Mouse (Mus musculus) small intestine, adult 2 months (tissue): Measurements from ENCODE around the gene Map4k1. TPM values are rescaled to one million over a fixed set of nuclear protein-coding genes. Genes with fewer than 3 reads are reported as not detected.
A peak's percentile ranks its signal among the peaks of the same experiment; 100 is the strongest.

Experiments
- H3K27ac ChIP-seq: fragments of 200-500 bp; 2 replicates; pipeline ENCODE4 v1.5.1; 2012; ENCODE audit warnings: low read depth, low read length, control low read depth, inconsistent platforms; ENCODE audit not compliant: insufficient read depth
- H3K27me3 ChIP-seq: fragments of 200-500 bp; 2 replicates; pipeline ENCODE4 v1.6.1; 2012; ENCODE audit warnings: mild to moderate bottlenecking, moderate library complexity, low read length, inconsistent platforms; ENCODE audit not compliant: control insufficient read depth, insufficient read depth
- H3K36me3 ChIP-seq: fragments of 200-500 bp; 2 replicates; pipeline ENCODE4 v1.6.1; 2012; ENCODE audit warnings: mild to moderate bottlenecking, low read length, control low read depth, inconsistent platforms; ENCODE audit not compliant: control insufficient read depth, insufficient read depth
- H3K4me1 ChIP-seq: fragments of 200-500 bp; 2 replicates; pipeline ENCODE4 v1.6.1; 2012; ENCODE audit warnings: low read length, inconsistent platforms, mixed read lengths; ENCODE audit not compliant: control insufficient read depth, insufficient read depth, insufficient read length
- H3K4me3 ChIP-seq: fragments of 200-500 bp; 2 replicates; pipeline ENCODE4 v1.5.1; 2012; ENCODE audit warnings: low read depth, mild to moderate bottlenecking, control low read depth, inconsistent platforms, low read length, moderate library complexity
- CTCF ChIP-seq: fragments of 200-500 bp; IDR thresholded peaks from 2 replicates; pipeline ENCODE4 v1.5.1; 2012; ENCODE audit warnings: low read depth, mild to moderate bottlenecking, control low read depth, inconsistent platforms, low read length, moderate library complexity, mixed read lengths; ENCODE audit not compliant: insufficient replicate concordance, insufficient read length; ENCODE audit errors: extremely low read depth
- POLR2A ChIP-seq: fragments of 200-500 bp; IDR thresholded peaks from 2 replicates; pipeline ENCODE4 v1.6.1; 2012; ENCODE audit warnings: low read depth, mild to moderate bottlenecking, control low read depth, inconsistent platforms, low read length, moderate library complexity
- WGBS: fragments of 180-500 bp; shearing (Covaris S2); methylation state at CpG from one replicate; pipeline ENCODE4 v1.1.7; 2018; 5-methylcytosine and 5-hydroxymethylcytosine counted together
- polyA plus RNA-seq: library from polyadenylated mRNA; depleted of rRNA; stranded (reverse); fragments of >200 nt; gene quantifications from 2 replicates; pipeline ENCODE4 v1.2.3, GENCODE M21; 2012

Map4k1 gene
- polyA plus RNA-seq, 1 experiment = 21.3 TPM

DNA sequence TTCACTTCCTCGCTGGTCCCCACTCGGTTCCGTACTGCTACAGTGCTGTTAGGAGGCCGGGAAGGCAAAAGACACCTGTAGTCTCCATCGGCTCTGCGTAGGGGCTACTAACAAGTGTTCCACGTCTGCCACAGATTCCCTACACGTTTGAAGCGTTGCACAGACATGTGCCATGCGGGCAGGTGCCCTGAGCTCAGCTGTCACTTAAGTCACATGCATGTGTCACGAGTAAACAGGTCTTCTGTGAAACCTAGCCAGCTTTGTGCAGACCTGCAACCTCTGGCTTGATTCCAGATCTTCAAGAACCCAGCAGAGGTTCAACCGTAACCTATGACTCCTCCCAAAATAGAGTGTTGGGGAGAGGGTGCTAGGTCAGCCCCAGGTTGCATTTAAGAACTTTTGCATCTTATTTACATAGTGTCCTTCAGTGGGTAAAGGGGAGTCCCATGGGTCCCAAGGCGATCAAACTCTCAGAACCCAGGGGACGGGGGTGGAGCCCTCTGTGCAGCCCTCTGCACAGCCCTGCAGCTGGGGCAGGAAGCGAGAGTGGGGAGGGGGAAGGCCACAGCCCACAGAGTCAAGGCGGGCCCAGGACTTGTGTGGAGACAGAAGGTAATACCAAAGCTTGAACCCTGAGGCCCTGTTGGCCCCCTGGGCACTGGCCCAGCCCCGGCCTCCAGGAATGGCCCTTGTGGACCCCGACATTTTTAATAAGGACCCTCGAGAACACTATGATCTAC lies 594 bp downstream of the Map4k1 start:
- Histone ChIP-seq H3K4me1 (peaks cover 5% of the 10 kb centered on the region), H3K27me3 (no peaks in the 10 kb centered on the region), H3K27ac (peak overlapping the region; percentile 89), H3K36me3 (peaks cover 18% of the 10 kb centered on the region), H3K4me3 (peak overlapping the region; percentile 71)
- TF ChIP-seq CTCF (no peak), POLR2A (no peak)
- 15% methylated on average over 19 of the region's 19 CpGs for WGBS

DNA sequence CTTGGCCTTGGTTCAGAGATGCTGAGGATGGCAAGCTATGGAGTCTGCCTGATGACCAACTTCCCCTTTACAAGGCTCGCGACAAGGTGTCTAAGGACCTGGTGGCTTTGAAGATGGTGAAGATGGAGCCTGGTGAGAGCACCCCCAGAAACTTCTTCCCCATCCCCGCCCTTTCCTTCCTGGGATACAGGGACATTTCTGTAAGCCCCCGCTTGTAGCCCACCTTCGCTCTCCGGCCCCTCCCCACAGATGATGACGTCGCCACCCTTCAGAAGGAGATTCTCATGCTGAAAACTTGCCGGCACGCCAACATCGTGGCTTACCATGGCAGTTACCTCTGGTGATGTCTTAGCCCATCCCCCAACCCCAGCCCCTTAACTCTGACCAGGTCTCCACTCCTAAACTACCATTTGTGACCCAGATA lies 1.3 kb downstream of the Map4k1 start:
- Histone ChIP-seq H3K36me3 (peaks cover 11% of the 10 kb centered on the region), H3K4me3 (peak overlapping the region; percentile 56), H3K27ac (peak overlapping the region; percentile 64), H3K27me3 (no peaks in the 10 kb centered on the region), H3K4me1 (peaks cover 3% of the 10 kb centered on the region)
- WGBS = 69% methylated on average over 11 of the region's 11 CpGs
- TF ChIP-seq POLR2A (no peak), CTCF (no peak)

- 0 out of 2 replicates have a peak overlapping the region, but pooled peaks have one; percentile 9 for H3K4me3 ChIP-seq
- TF ChIP-seq CTCF (no peak), POLR2A (no peak)
- 82% methylated on average over 4 of the region's 4 CpGs for WGBS
Observed at GRCm38 (mm10) chr7:28983849-28984248, 2.0 kb downstream of the Map4k1 start.

GRCm38 (mm10) chr7:28984452-28984851 lies 2.6 kb downstream of the Map4k1 start:
- 100% methylated on average over 1 of the region's 1 CpGs for WGBS

More at GRCm38 (mm10) chr7:28983849-28984248, 2.0 kb downstream of the Map4k1 start:
- peaks cover 3% of the 10 kb centered on the region for H3K4me1 ChIP-seq
- H3K36me3 ChIP-seq = peaks cover 5% of the 10 kb centered on the region
- H3K27me3 ChIP-seq = no peaks in the 10 kb centered on the region
- H3K27ac ChIP-seq = no peak overlapping the region

GRCm38 (mm10) chr7:28985207-28985606 lies 3.4 kb downstream of the Map4k1 start:
- Histone ChIP-seq H3K4me3 (no peak overlapping the region), H3K27ac (no peak overlapping the region), H3K4me1 (peaks cover 3% of the 10 kb centered on the region), H3K36me3 (no peaks in the 10 kb centered on the region), H3K27me3 (no peaks in the 10 kb centered on the region)
- TF ChIP-seq CTCF (no peak), POLR2A (no peak)
- 79% methylated on average over 7 of the region's 7 CpGs for WGBS

More at GRCm38 (mm10) chr7:28984452-28984851, 2.6 kb downstream of the Map4k1 start:
- H3K27ac ChIP-seq = no peak overlapping the region
- peaks cover under 1% of the 10 kb centered on the region; the same call in 1 of the 2 replicates for H3K36me3 ChIP-seq
- H3K4me1 ChIP-seq = peaks cover 3% of the 10 kb centered on the region
- no peak for TF ChIP-seq POLR2A
- no peak for TF ChIP-seq CTCF
- H3K27me3 ChIP-seq = no peaks in the 10 kb centered on the region
- H3K4me3 ChIP-seq = no peak overlapping the region

GRCm38 (mm10) chr7:28990766-28991273 lies 9.0 kb downstream of the Map4k1 start:
- Histone ChIP-seq H3K27ac (no peak overlapping the region), H3K27me3 (no peaks in the 10 kb centered on the region), H3K36me3 (no peaks in the 10 kb centered on the region), H3K4me3 (no peak overlapping the region), H3K4me1 (no peaks in the 10 kb centered on the region)
- TF ChIP-seq POLR2A (no peak), CTCF (no peak)
- WGBS = 55% methylated on average over 14 of the region's 14 CpGs

- H3K27ac ChIP-seq = no peak overlapping the region
- WGBS = 76% methylated on average over 5 of the region's 5 CpGs
- no peaks in the 10 kb centered on the region for H3K27me3 ChIP-seq
- TF ChIP-seq CTCF (peak; percentile 55; the same call in 1 of the 2 replicates), POLR2A (no peak)
- no peaks in the 10 kb centered on the region for H3K4me1 ChIP-seq
- no peak overlapping the region for H3K4me3 ChIP-seq
- no peaks in the 10 kb centered on the region for H3K36me3 ChIP-seq
Observed at GRCm38 (mm10) chr7:28991616-28992015, 9.8 kb downstream of the Map4k1 start.
